Mouse (Mus musculus) liver, embryonic 11.5 days (tissue): ENCODE measurements at regions not wholly inside any gene's neighbourhood (a gene's known extent, or its start where the extent isn't known, plus 50 kb on each side); places are given as distances from the start of the nearest gene placed in this dataset.

Experiments
- ATAC-seq: fragments of 200-750 bp; cut with Nextera tagmentation; replicated peaks from 2 replicates; pipeline ENCODE4 v1.8.0; 2017; ENCODE audit warnings: moderate number of reproducible peaks, mild to moderate bottlenecking, moderate TSS enrichment, moderate library complexity; ENCODE audit not compliant: low FRiP score
- DNase-seq: peaks from one replicate; pipeline ENCODE4 v3.0.0-alpha.2; 2017; ENCODE audit warnings: low spot score
- H3K27ac ChIP-seq: fragments of 300-500 bp; sonication (generic); 2 replicates; pipeline ENCODE4 v1.5.1; 2014; ENCODE audit warnings: mild to moderate bottlenecking, low read depth, low read length, control low read depth
- H3K27me3 ChIP-seq: fragments of 300-500 bp; sonication (generic); replicated peaks from 2 replicates; pipeline ENCODE4 v1.6.1; 2014; ENCODE audit warnings: low read length, mixed read lengths; ENCODE audit not compliant: control insufficient read depth, insufficient read depth
- H3K36me3 ChIP-seq: fragments of 300-500 bp; sonication (generic); 2 replicates; pipeline ENCODE4 v1.6.1; 2014; ENCODE audit warnings: mild to moderate bottlenecking, low read length, moderate library complexity, mixed read lengths; ENCODE audit not compliant: control insufficient read depth, insufficient read depth
- H3K4me1 ChIP-seq: fragments of 300-500 bp; sonication (generic); replicated peaks from 2 replicates; pipeline ENCODE4 v1.6.1; 2014; ENCODE audit warnings: low read length, mixed read lengths; ENCODE audit not compliant: control insufficient read depth, insufficient read depth
- H3K4me2 ChIP-seq: fragments of 300-500 bp; sonication (generic); 2 replicates; pipeline ENCODE4 v1.6.1; 2014; ENCODE audit warnings: mild to moderate bottlenecking, control low read depth, moderate library complexity
- H3K4me3 ChIP-seq: fragments of 300-500 bp; sonication (generic); 2 replicates; pipeline ENCODE4 v1.5.1; 2014; ENCODE audit warnings: low read depth, low read length, control low read depth
- H3K9ac ChIP-seq: fragments of 300-500 bp; sonication (generic); 2 replicates; pipeline ENCODE4 v1.6.1; 2014; ENCODE audit warnings: low read depth, low read length, control low read depth
- H3K9me3 ChIP-seq: fragments of 300-500 bp; sonication (generic); 2 replicates; pipeline ENCODE4 v1.6.1; 2016; ENCODE audit warnings: low read length, inconsistent platforms, mixed read lengths; ENCODE audit not compliant: control insufficient read depth
- WGBS: fragments of 180-500 bp; shearing (Covaris S2); extraction: QIAGEN DNeasy Blood & Tissue Kit; methylation state at CpG from one replicate; pipeline ENCODE4 v1.1.7; 2014; 5-methylcytosine and 5-hydroxymethylcytosine counted together

DNA sequence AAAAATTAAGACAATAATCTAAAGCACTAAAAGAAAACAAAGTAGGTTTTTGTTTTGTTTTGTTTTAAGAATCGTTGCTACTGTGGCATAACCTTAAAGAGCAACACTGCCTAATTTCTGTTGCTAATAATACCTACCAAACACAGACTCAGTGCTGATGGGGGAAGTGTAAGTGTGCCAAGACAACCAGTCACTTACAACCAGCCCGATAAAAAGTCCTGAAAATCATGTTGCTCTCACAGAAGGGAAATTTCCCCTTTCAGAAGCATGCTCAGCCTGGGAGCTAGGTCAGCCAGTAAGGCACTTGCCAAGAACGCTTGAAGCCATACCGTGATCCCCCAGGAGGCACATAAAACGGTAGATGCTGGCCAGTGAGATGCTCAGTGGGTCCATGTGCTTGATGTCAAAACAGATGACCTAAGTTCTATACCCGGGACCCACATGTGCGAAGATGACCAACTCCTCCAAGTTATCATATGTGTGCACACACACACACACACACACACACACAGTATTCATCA, 324.4 kb upstream of the Noct start:
- 80% methylated on average over 7 of the region's 7 CpGs for WGBS
- Histone ChIP-seq H3K27me3 (peaks cover 4% of the 10 kb centered on the region), H3K4me1 (no peaks in the 10 kb centered on the region), H3K4me2 (no peak overlapping the region), H3K36me3 (no peaks in the 10 kb centered on the region), H3K27ac (no peak overlapping the region), H3K9me3 (no peaks in the 10 kb centered on the region), H3K4me3 (no peak overlapping the region), H3K9ac (no peak overlapping the region)
- DNase-seq (no peak), ATAC-seq (no peak)

DNA sequence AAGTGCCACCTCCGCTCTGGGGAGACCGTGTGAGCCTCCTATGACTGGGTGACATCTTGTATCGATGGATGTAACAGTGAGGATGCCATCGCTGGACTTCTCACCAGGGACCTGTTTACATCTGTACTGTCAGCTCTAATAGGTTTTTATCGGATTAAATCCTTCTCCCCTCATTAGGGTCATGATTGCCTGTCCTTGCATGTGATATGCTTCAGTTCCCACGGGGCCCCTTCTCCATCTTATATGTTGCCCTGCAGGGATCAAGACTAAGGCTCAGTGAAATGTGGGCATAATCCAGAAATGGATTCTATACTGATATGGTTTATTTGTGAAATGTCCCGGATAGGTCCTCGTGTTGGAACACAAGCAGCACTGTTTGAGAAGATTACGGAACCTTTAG, 323.7 kb upstream of the Noct start:
- H3K27me3 ChIP-seq: peaks cover 4% of the 10 kb centered on the region
- WGBS: 89% methylated on average over 9 of the region's 9 CpGs
- ATAC-seq (no peak), DNase-seq (no peak)
- no peak overlapping the region for H3K4me3 ChIP-seq
- H3K4me2 ChIP-seq: no peak overlapping the region
- H3K36me3 ChIP-seq: no peaks in the 10 kb centered on the region
- H3K9ac ChIP-seq: no peak overlapping the region
- H3K4me1 ChIP-seq: no peaks in the 10 kb centered on the region
- no peaks in the 10 kb centered on the region for H3K9me3 ChIP-seq
- no peak overlapping the region for H3K27ac ChIP-seq

- no peak overlapping the region for H3K4me3 ChIP-seq
- H3K36me3 ChIP-seq: no peaks in the 10 kb centered on the region
- H3K9ac ChIP-seq: no peak overlapping the region
- peaks cover 4% of the 10 kb centered on the region for H3K27me3 ChIP-seq
- no peak overlapping the region for H3K4me2 ChIP-seq
- no peak overlapping the region for H3K27ac ChIP-seq
- no peak for DNase-seq
- WGBS: 92% methylated on average over 10 of the region's 10 CpGs
- H3K4me1 ChIP-seq: no peaks in the 10 kb centered on the region
- no peak for ATAC-seq
- no peaks in the 10 kb centered on the region for H3K9me3 ChIP-seq
These were observed 322.9 kb upstream of the Noct start for GRCm38 (mm10) chr3:50901321-50901720.

GRCm38 (mm10) chr3:50902933-50903332, 321.3 kb upstream of the Noct start:
- ATAC-seq (no peak), DNase-seq (no peak)
- peaks cover 8% of the 10 kb centered on the region for H3K27me3 ChIP-seq
- no peaks in the 10 kb centered on the region for H3K4me1 ChIP-seq
- H3K27ac ChIP-seq: no peak overlapping the region
- no peaks in the 10 kb centered on the region for H3K9me3 ChIP-seq
- WGBS: 59% methylated on average over 7 of the region's 7 CpGs
- no peak overlapping the region for H3K4me3 ChIP-seq
- no peak overlapping the region for H3K9ac ChIP-seq
- H3K4me2 ChIP-seq: no peak overlapping the region
- no peaks in the 10 kb centered on the region for H3K36me3 ChIP-seq

DNA sequence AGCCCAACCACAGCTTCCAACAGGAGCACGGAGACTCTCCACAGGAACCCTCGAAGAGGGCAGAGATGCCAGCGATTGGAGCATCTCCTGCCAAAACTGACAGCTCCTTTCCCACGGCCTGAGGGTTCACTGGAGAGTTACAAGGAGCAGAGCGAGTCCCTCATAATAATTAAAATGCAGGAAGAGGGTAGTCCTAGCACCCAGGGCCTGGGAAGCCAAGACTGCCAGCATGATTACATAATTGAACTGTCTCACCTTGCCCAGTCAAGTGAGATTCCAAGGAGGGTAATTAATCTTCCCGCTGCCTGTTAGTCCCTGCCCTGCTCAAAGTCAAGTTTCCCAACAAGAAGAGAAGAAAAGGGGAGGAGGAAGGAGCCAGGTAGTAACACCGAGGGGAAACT, 319.5 kb upstream of the Noct start:
- ATAC-seq: no peak
- no peaks in the 10 kb centered on the region for H3K4me1 ChIP-seq
- no peak overlapping the region for H3K4me2 ChIP-seq
- no peak overlapping the region for H3K27ac ChIP-seq
- peaks cover 8% of the 10 kb centered on the region for H3K27me3 ChIP-seq
- no peak overlapping the region for H3K9ac ChIP-seq
- H3K4me3 ChIP-seq: no peak overlapping the region
- H3K36me3 ChIP-seq: no peaks in the 10 kb centered on the region
- no peak for DNase-seq
- no peaks in the 10 kb centered on the region for H3K9me3 ChIP-seq
- 29% methylated on average over 7 of the region's 7 CpGs for WGBS

GRCm38 (mm10) chr3:50905274-50905992, 318.8 kb upstream of the Noct start:
- ATAC-seq (0 out of 2 replicates have a peak, but pooled peaks have one; percentile 29), DNase-seq (no peak)
- H3K4me2 ChIP-seq: peak overlapping the region; percentile 63
- no peak overlapping the region for H3K4me3 ChIP-seq
- 24% methylated on average over 16 of the region's 16 CpGs for WGBS
- no peak overlapping the region for H3K27ac ChIP-seq
- no peaks in the 10 kb centered on the region for H3K9me3 ChIP-seq
- peaks cover 8% of the 10 kb centered on the region for H3K27me3 ChIP-seq
- H3K9ac ChIP-seq: no peak overlapping the region
- no peaks in the 10 kb centered on the region for H3K4me1 ChIP-seq
- no peaks in the 10 kb centered on the region for H3K36me3 ChIP-seq

GRCm38 (mm10) chr3:50905993-50906831, 318.0 kb upstream of the Noct start:
- WGBS: 17% methylated on average over 32 of the region's 32 CpGs
- Histone ChIP-seq H3K4me3 (peak overlapping the region; percentile 28), H3K9me3 (no peaks in the 10 kb centered on the region), H3K9ac (peak overlapping the region; percentile 26; the same call in 1 of the 2 replicates), H3K36me3 (no peaks in the 10 kb centered on the region), H3K27me3 (peaks cover 8% of the 10 kb centered on the region), H3K4me2 (peak overlapping the region; percentile 63), H3K27ac (no peak overlapping the region), H3K4me1 (no peaks in the 10 kb centered on the region)
- ATAC-seq: no peak
- peak; percentile 85 for DNase-seq

DNA sequence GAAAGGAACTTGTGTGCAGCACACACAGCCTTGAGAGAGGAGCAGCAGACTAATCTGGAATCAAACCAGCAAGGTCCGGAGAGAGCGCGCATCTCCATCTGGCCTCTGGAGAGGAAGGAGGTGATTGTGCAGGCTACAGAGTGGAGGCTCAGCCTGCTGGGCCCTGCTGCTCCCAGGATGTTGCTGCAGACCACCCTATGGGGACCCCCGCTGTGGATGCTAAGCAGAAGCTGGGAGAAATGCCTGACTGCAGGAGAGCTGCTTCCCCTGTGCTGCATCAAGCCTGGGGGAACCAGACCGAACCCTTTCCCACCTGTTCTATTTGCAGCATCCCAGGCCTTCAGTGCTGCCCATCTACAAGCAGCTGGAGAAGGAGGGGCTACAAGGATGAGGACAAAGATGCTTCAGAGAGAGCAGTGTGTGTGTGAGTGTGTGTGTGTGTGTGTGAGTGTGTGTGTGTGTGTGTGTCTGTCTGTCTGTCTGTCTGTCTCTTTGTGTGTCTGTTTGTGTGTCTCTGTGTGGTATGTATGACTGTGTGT, 311.2 kb upstream of the Noct start:
- DNase-seq: no peak
- Histone ChIP-seq H3K4me1 (no peaks in the 10 kb centered on the region), H3K4me3 (no peak overlapping the region), H3K9me3 (no peaks in the 10 kb centered on the region), H3K36me3 (no peaks in the 10 kb centered on the region), H3K4me2 (no peak overlapping the region), H3K9ac (no peak overlapping the region), H3K27ac (no peak overlapping the region), H3K27me3 (no peaks in the 10 kb centered on the region; the same call in 1 of the 2 replicates)
- no peak for ATAC-seq
- WGBS: 81% methylated on average over 5 of the region's 5 CpGs
